Mouse (Mus musculus) WW6 (cell line): Measurements from ENCODE around the gene Olfr323.

Experiments
- DNase-seq: peaks from one replicate; pipeline ENCODE4 v3.0.0-alpha.2; 2013; ENCODE audit warnings: low read depth, low spot score

Olfr323 gene

GRCm38 (mm10) chr11:58630401-58630800 is at the start of gene Olfr323:
TSS of gene Olfr323 (minus strand) at chr11:58630501.
- no peak for DNase-seq

- no peak for DNase-seq
These were observed 41.5 kb upstream of the Olfr323 start for GRCm38 (mm10) chr11:58671825-58672224.

DNA sequence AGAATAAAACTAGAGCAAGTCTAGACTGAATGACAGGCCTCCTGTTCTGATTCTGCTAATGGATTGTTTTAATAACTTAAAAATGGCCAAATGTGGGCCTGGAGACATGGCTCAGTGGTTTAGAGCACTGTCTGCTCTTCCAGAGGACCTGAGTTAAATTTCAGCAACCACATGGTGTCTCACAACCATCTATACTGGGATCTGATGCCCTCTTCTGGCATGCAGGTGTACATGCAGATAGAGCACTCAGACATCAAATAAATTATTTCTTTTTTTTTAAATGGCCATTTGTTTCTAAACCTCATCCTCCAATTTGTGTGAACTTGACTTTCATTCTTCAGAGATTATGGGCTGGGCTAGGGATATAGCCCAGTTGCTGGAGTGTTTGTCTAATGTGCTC is 39.0 kb upstream of the Olfr323 start:
- no peak for DNase-seq

DNA sequence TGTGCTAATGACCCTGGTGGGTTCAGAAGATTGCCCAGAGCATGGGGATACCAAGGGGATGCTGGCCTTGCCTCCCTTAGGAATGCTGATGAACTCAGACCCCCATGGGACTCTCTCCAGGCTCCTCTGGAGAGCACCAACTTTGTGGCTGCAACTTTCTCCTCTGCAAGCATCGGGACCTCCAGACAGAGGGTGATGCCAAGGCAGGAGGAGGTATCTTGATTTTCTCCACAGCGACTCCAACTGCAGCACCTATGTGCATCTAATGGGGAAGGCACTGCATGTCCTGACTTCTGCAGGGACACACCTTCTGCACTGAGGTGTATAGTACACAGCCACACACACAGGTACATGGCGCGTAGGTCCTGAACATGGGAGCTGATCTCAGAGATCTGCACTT is 28.3 kb upstream of the Olfr323 start, which contains the start of gene Olfr322:
TSS of gene Olfr322 (plus strand) at position 187 of the 400 bp plus-strand sequence.
- DNase-seq = no peak

GRCm38 (mm10) chr11:58655151-58655550 is 24.9 kb upstream of the Olfr323 start:
- DNase-seq = no peak

GRCm38 (mm10) chr11:58643350-58643749 is 13.0 kb upstream of the Olfr323 start:
- DNase-seq = peak; percentile 49

- DNase-seq = no peak
These were observed 11.5 kb upstream of the Olfr323 start for GRCm38 (mm10) chr11:58641638-58642358.

- DNase-seq = no peak
These were observed 10.8 kb upstream of the Olfr323 start for GRCm38 (mm10) chr11:58641057-58641456.

- DNase-seq = no peak
These were observed 10.1 kb upstream of the Olfr323 start, which contains the start of gene Trim58 for GRCm38 (mm10) chr11:58640272-58640867. TSS of gene Trim58 (plus strand) at chr11:58640465.

GRCm38 (mm10) chr11:58638176-58638701 is 7.9 kb upstream of the Olfr323 start:
- no peak for DNase-seq

- no peak for DNase-seq
These were observed 6.2 kb upstream of the Olfr323 start for GRCm38 (mm10) chr11:58636376-58636977.

GRCm38 (mm10) chr11:58634878-58635277 is 4.6 kb upstream of the Olfr323 start:
- DNase-seq = no peak

DNA sequence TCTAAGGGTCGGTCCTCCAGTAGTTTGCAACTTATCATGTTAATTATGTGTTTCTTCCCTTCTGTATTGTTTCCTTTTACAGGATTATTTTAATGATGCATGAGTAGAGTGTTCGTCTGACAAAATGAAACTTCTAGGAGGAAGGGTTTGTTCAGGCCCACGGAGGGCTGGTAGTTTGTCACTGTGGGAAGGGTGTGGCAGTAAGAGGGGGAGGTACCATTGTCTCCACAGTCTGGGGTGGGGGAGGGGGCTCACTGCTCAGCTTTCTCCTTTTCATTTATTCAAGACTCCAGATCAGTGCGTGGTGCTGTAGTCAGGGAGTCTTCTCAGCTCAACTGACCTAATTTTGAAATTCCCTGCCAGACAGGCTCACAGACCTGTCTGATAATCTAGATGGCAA is 4.2 kb downstream of the Olfr323 start:
- DNase-seq = no peak

- DNase-seq = no peak
These were observed 11.5 kb downstream of the Olfr323 start for GRCm38 (mm10) chr11:58618793-58619192.

- DNase-seq = no peak
These were observed 11.9 kb downstream of the Olfr323 start for GRCm38 (mm10) chr11:58618369-58618768.

- DNase-seq = no peak
These were observed 14.3 kb downstream of the Olfr323 start, which contains the start of gene 2210407C18Rik for GRCm38 (mm10) chr11:58615975-58616374. TSS of gene 2210407C18Rik (minus strand) at chr11:58616075.

DNA sequence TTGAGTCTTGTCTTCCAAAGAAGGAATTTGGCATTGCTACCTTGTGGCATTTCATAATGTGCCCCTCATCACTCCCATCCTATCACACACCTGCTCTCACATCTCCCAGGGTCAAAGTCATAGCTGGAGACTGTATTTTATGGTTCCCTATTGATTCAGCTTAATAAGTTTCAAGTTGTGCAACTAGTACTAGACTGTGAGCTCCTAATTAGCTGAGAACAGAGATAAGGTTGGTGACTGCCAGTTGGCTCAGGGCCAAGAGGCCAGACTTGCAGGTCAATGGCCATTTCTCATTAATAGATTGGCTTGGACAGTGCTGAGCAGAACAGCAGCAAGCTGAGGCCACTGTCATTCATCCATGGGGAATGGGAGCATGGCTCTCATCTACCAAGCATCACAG is 15.8 kb downstream of the Olfr323 start:
- no peak for DNase-seq

GRCm38 (mm10) chr11:58613359-58613758 is 16.9 kb downstream of the Olfr323 start:
- no peak for DNase-seq

DNA sequence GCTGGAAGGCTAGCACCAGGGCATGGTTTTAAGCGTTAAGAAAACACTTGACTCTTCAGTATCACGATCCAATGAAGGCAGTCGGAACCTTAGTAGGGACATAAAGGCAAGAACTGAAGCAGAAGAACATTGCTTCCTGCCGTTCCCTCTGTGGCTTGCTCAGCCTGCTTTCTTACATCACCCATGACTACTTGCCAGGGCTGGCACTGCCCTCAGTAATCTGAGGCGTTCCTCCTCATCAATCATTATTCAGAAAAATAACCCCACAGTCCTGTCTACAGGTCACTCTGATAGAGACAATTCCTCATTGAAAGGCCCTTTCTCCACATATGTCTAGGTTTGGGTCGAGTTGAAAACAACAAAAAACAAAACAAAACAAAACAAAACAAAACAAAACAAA is 23.3 kb downstream of the Olfr323 start:
- DNase-seq = no peak

GRCm38 (mm10) chr11:58606177-58606919 is 24.0 kb downstream of the Olfr323 start:
- DNase-seq = no peak

DNA sequence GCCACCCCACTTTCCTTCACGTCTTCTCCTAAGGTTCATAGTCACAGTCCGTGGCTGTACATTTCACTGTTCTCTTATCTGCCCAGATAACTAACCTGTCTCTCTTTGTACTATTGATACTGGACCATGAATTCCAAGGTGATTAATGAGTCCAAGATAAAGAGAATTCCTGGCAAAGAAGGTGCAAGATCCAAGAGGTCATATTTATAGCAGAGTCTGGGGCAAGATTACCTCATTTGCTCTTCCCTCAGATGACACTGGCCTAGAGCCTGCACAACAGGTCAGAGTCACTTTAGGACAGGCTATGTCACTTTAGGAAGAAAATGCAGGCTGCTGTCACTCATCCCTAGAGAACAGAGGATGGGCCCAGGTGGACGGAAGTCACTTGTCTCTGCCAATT is 25.1 kb downstream of the Olfr323 start:
- DNase-seq = no peak

GRCm38 (mm10) chr11:58604688-58605087 is 25.6 kb downstream of the Olfr323 start:
- DNase-seq = no peak
